Mouse (Mus musculus): ENCODE results near the gene Neo1. TPM values are rescaled to one million over a fixed set of nuclear protein-coding genes. Genes with fewer than 3 reads are reported as not detected.
A peak's percentile ranks its signal among the peaks of the same experiment; 100 is the strongest.
"Not testable (repeated sequence)": the region's sequence is repeated elsewhere in the genome, so short reads cannot be mapped to it uniquely, and the experiment has no call there.

The Neo1 gene
- polyA plus RNA-seq, 1 experiment from 2014 or later: 62.1 TPM

DNA sequence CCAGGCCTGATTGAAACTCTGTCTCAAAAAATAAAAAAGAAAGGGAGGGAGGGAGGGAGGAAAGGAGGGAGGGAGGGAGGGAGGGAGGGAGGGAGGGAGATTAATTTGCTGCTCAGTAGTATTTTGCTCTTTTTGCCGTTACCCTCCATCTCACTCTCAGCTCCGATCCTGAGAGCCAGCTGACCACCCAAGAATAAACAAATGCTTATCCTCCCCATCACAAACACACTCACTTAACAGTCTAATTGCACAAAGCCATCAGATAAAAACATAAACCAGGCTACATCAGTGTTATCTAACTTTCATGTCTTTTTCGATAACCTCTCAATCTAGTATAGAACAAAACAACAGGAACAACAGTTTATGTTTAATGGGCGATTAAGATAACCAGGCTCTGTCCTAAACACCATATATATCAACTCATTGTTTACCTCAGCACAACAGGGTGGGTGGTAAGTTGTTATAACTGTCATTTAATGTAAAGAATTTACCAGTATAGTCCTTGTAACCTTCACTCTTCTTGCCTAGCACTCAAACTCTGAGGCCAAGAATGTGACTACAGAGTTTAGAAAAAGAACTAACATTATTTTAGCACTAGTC lies 11.9 kb downstream of the Neo1 start:
- no peak for ATAC-seq (ENCODE audit: low FRiP score)
- Histone ChIP-seq H3K9ac (no peak overlapping the region), H3K4me2 (replicated peaks) (no peak overlapping the region), H3K9me3 (ENCODE audit: control insufficient read depth, low read length) (0 out of 2 replicates have a peak, but pooled peaks cover 3% of the 10 kb centered on the region), H3K27me3 (ENCODE audit: control insufficient read depth, insufficient read depth, low read length) (no peaks in the 10 kb centered on the region), H3K4me3 (replicated peaks; ENCODE audit: low read length) (no peak overlapping the region), H3K36me3 (replicated peaks; ENCODE audit: control insufficient read depth, insufficient read depth) (no peaks in the 10 kb centered on the region), H3K4me1 (replicated peaks; ENCODE audit: control insufficient read depth, insufficient read depth, low read length) (no peaks in the 10 kb centered on the region), H3K27ac (no peak overlapping the region)
- WGBS: 71% methylated on average over 4 of the region's 4 CpGs
- peak; percentile 16 for DNase-seq (ENCODE audit: low spot score)

DNA sequence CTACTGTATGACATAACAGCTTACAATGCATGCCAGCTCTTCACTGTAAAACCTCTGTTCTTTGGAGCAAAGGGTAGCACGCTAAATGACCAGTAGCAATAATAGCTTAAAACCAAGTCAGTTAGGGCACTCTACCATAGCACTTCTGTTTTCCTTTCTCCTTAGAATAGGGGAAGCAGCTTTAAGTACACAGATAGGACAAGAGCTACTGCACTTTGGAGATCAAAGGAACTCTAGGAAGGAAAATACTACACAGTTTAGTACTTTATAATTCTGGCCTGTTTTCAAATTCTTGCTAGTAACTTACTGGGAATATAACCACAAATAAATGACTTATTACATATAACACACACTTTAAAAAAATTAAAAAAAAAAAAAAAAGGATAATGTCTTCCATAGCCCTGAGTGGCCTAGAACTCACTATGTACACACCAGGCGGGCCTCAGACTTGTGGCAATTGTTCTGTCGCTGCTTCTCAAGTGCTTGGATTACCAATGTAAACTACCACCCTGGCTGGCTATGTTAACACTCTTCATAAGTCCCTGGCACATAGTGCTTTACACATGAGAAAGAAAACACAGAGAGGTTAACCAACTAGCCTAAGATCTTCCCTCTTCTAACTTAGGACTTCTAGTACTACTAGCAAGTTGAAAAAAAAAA lies 20.1 kb downstream of the Neo1 start:
- no peak for ATAC-seq (ENCODE audit: low FRiP score)
- WGBS: 81% methylated on average over 3 of the region's 3 CpGs

DNA sequence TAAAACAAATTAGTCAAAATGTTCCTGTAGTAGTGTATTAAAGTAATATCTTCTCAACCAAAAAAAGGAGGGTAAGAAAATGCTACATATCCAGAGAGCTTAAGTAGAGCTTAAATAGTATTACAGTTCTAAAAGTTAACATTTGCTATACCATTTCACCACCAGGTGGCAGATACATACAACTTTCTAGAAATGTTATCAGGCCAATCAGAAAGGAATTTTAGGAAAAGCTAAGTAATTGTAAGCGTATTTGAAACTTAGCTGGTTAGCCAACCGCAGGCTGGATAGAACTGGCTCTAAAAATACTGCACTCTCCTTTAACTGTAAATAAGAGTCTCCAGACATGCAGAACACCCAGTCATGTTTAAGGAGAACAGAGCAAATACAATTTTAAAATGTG lies 22.9 kb downstream of the Neo1 start:
- no peak overlapping the region for H3K9ac ChIP-seq
- H3K4me3 ChIP-seq (replicated peaks; ENCODE audit: low read length): no peak overlapping the region
- no peaks in the 10 kb centered on the region for H3K36me3 ChIP-seq (replicated peaks; ENCODE audit: control insufficient read depth, insufficient read depth)
- 17% methylated on average over 2 of the region's 2 CpGs for WGBS
- no peak overlapping the region for H3K27ac ChIP-seq
- DNase-seq (ENCODE audit: low spot score): peak; percentile 90
- no peaks in the 10 kb centered on the region for H3K4me1 ChIP-seq (replicated peaks; ENCODE audit: control insufficient read depth, insufficient read depth, low read length)
- no peak for ATAC-seq (ENCODE audit: low FRiP score)
- H3K27me3 ChIP-seq (ENCODE audit: control insufficient read depth, insufficient read depth, low read length): no peaks in the 10 kb centered on the region
- H3K9me3 ChIP-seq (ENCODE audit: control insufficient read depth, low read length): no peaks in the 10 kb centered on the region
- no peak overlapping the region for H3K4me2 ChIP-seq (replicated peaks)

More for the DNA sequence above, 20.1 kb downstream of the Neo1 start:
- H3K4me2 ChIP-seq (replicated peaks): no peak overlapping the region
- H3K9ac ChIP-seq: no peak overlapping the region
- DNase-seq (ENCODE audit: low spot score): no peak
- H3K27ac ChIP-seq: no peak overlapping the region
- no peaks in the 10 kb centered on the region for H3K36me3 ChIP-seq (replicated peaks; ENCODE audit: control insufficient read depth, insufficient read depth)
- H3K9me3 ChIP-seq (ENCODE audit: control insufficient read depth, low read length): no peaks in the 10 kb centered on the region
- no peaks in the 10 kb centered on the region for H3K27me3 ChIP-seq (ENCODE audit: control insufficient read depth, insufficient read depth, low read length)
- H3K4me3 ChIP-seq (replicated peaks; ENCODE audit: low read length): no peak overlapping the region
- no peaks in the 10 kb centered on the region for H3K4me1 ChIP-seq (replicated peaks; ENCODE audit: control insufficient read depth, insufficient read depth, low read length)

DNA sequence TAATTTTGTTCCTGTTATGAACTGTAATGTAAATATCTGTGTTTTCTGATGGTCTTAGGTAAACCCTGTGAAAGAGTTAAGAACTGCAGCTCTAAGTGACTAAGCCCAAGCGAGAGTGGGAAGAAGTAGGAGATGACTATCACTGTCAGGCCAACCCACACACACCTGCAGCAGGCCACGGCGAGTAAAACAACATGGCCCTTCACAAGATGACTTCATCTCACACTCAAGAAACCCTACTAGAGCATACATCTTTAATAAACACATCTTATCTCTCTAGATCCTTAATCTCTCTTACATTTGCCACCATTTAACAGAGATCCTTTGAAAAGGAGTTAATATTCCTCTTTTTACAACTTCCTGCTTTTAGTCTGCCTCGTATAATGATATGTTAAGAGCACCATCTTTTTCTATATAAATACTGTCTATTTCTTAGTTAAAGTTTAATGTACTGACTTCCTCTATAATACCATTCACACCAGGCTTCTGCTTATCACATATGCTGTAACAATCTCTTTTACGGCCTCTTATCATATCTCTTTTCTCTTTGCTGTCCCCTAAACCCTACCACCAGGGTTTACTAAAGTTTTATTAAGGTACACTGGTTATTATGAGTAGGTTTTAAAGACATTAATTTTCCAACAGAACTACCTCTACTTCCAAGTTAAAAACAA lies 46.8 kb downstream of the Neo1 start:
- ATAC-seq (ENCODE audit: low FRiP score): no peak
- Histone ChIP-seq H3K27me3 (ENCODE audit: control insufficient read depth, insufficient read depth, low read length) (no peaks in the 10 kb centered on the region), H3K9ac (no peak overlapping the region), H3K9me3 (ENCODE audit: control insufficient read depth, low read length) (no peaks in the 10 kb centered on the region), H3K36me3 (replicated peaks; ENCODE audit: control insufficient read depth, insufficient read depth) (peaks cover 14% of the 10 kb centered on the region), H3K4me1 (replicated peaks; ENCODE audit: control insufficient read depth, insufficient read depth, low read length) (no peaks in the 10 kb centered on the region), H3K27ac (no peak overlapping the region), H3K4me2 (replicated peaks) (no peak overlapping the region), H3K4me3 (replicated peaks; ENCODE audit: low read length) (no peak overlapping the region)
- DNase-seq (ENCODE audit: low spot score): no peak
- WGBS: 90% methylated on average over 5 of the region's 5 CpGs

DNA sequence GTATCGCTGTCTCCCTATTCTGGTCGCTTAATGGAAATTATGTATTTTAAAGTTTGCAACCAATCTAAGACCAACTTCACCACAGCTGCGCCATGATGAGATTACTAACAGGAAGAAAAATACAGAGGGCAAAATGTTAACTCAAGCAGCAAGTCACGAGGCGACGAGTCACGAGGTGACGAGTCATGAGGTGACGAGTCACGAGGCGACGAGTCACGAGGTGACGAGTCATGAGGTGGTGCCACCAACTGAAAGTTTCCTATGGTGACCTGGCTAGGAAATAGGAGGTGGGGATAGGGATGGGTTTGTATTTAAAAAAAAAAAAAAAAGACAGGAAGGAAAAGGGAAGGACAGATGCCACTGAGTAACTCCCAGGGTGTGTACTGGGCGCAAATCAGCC lies 57.2 kb downstream of the Neo1 start:
- no peak for DNase-seq (ENCODE audit: low spot score)
- no peaks in the 10 kb centered on the region for H3K27me3 ChIP-seq (ENCODE audit: control insufficient read depth, insufficient read depth, low read length)
- WGBS: 93% methylated on average over 15 of the region's 15 CpGs
- no peak overlapping the region for H3K4me2 ChIP-seq (replicated peaks)
- no peak overlapping the region for H3K4me3 ChIP-seq (replicated peaks; ENCODE audit: low read length)
- H3K4me1 ChIP-seq (replicated peaks; ENCODE audit: control insufficient read depth, insufficient read depth, low read length): no peaks in the 10 kb centered on the region
- ATAC-seq (ENCODE audit: low FRiP score): no peak
- no peaks in the 10 kb centered on the region for H3K9me3 ChIP-seq (ENCODE audit: control insufficient read depth, low read length)
- H3K36me3 ChIP-seq (replicated peaks; ENCODE audit: control insufficient read depth, insufficient read depth): peaks cover 31% of the 10 kb centered on the region
- no peak overlapping the region for H3K27ac ChIP-seq
- H3K9ac ChIP-seq: no peak overlapping the region

DNA sequence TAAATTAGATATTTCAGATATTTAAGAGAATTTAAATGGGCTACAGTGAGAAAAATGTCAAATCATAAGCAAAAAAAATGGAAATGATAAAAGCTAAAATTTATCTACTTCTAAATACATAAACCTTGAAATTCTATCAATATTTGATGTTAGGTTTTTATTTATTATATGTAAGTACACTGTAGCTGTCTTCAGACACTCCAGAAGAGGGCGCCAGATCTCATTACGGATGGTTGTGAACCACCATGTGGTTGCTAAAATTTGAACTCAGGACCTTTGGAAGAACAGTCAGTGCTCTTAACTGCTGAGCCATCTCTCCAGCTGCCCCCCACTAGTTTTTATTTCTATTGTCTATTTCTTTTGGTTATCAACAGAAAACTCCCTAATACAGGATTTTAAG lies 65.1 kb downstream of the Neo1 start:
- not testable (repeated sequence) for H3K27me3 ChIP-seq (ENCODE audit: control insufficient read depth, insufficient read depth, low read length); H3K36me3 ChIP-seq (replicated peaks; ENCODE audit: control insufficient read depth, insufficient read depth); H3K9me3 ChIP-seq (ENCODE audit: control insufficient read depth, low read length); H3K9ac ChIP-seq; H3K4me2 ChIP-seq (replicated peaks); H3K4me3 ChIP-seq (replicated peaks; ENCODE audit: low read length); H3K4me1 ChIP-seq (replicated peaks; ENCODE audit: control insufficient read depth, insufficient read depth, low read length); H3K27ac ChIP-seq; ATAC-seq (ENCODE audit: low FRiP score); DNase-seq (ENCODE audit: low spot score)
- 84% methylated on average over 2 of the region's 2 CpGs for WGBS

DNA sequence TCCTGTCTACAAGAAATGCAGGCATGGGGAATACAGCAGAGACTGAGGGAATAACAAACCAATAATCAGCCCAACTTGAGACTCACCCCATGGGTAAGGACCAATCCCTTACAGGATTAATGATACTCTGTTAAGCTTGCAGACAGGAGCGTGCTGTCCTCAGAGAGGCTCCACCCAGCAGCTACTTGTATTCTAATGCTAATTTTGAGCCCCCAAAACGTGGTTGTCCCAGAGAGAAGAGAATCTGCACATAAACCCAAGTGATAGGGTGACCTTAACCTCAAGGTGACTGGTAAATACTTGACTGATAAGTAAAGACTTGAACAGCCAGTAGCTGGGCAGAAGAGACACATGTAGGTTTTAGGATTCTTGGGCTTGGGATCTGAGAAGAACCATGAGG lies 68.9 kb downstream of the Neo1 start:
- no peak for DNase-seq (ENCODE audit: low spot score)
- no peaks in the 10 kb centered on the region for H3K27me3 ChIP-seq (ENCODE audit: control insufficient read depth, insufficient read depth, low read length)
- H3K4me1 ChIP-seq (replicated peaks; ENCODE audit: control insufficient read depth, insufficient read depth, low read length): no peaks in the 10 kb centered on the region
- H3K9ac ChIP-seq: no peak overlapping the region
- H3K4me3 ChIP-seq (replicated peaks; ENCODE audit: low read length): no peak overlapping the region
- H3K4me2 ChIP-seq (replicated peaks): no peak overlapping the region
- H3K9me3 ChIP-seq (ENCODE audit: control insufficient read depth, low read length): no peaks in the 10 kb centered on the region
- H3K36me3 ChIP-seq (replicated peaks; ENCODE audit: control insufficient read depth, insufficient read depth): peaks cover 7% of the 10 kb centered on the region; the same call in 1 of the 2 replicates
- ATAC-seq (ENCODE audit: low FRiP score): no peak
- H3K27ac ChIP-seq: no peak overlapping the region
- WGBS: 43% methylated on average over 2 of the region's 2 CpGs

DNA sequence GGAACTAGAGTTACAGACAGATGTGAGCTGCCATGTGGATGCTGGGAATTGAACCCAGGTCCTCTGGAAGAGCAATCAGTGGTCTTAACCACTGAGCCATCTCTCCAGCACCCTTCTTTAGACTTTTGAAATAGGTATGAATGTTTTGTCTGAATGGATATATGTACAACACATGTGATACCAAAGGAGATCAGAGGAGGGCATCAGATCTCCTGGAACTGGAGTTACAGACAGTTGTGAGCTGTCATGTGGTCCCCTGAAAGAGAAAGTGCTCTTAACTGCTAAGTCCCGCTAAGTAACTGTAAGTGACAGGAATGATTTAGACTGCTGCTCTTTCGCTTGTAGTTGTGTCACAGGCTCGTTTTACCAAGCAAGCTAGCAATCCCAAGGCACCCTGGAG lies 80.7 kb downstream of the Neo1 start:
- ATAC-seq (ENCODE audit: low FRiP score) (no peak), DNase-seq (ENCODE audit: low spot score) (no peak)

DNA sequence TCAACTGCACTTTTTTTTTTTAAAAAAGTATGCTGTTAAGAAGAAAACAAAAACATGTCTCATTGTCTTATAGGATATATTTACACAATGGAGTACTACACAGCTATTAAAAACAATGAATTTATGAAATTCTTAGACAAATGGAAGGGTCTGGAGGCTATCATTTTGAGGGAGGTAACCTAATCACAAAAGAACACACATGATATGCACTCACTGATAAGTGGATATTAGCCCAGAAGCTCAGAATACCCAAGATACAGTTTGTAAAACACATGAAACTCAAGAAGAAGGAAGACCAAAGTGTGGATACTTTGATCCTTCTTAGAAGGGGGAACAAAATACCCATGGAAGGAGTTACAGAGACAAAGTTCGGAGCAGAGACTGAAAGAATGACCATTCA lies 90.3 kb downstream of the Neo1 start:
- WGBS: 94% methylated on average over 1 of the region's 1 CpGs
- H3K4me1 ChIP-seq (replicated peaks; ENCODE audit: control insufficient read depth, insufficient read depth, low read length); DNase-seq (ENCODE audit: low spot score); H3K9me3 ChIP-seq (ENCODE audit: control insufficient read depth, low read length); H3K27ac ChIP-seq; H3K4me2 ChIP-seq (replicated peaks); H3K4me3 ChIP-seq (replicated peaks; ENCODE audit: low read length); H3K27me3 ChIP-seq (ENCODE audit: control insufficient read depth, insufficient read depth, low read length); H3K9ac ChIP-seq; ATAC-seq (ENCODE audit: low FRiP score); H3K36me3 ChIP-seq (replicated peaks; ENCODE audit: control insufficient read depth, insufficient read depth): not testable (repeated sequence)

More for the DNA sequence above, 80.7 kb downstream of the Neo1 start:
- Histone ChIP-seq H3K27ac (no peak overlapping the region), H3K27me3 (ENCODE audit: control insufficient read depth, insufficient read depth, low read length) (no peaks in the 10 kb centered on the region), H3K4me2 (replicated peaks) (no peak overlapping the region), H3K9ac (no peak overlapping the region), H3K9me3 (ENCODE audit: control insufficient read depth, low read length) (no peaks in the 10 kb centered on the region), H3K36me3 (replicated peaks; ENCODE audit: control insufficient read depth, insufficient read depth) (peaks cover 19% of the 10 kb centered on the region), H3K4me3 (replicated peaks; ENCODE audit: low read length) (no peak overlapping the region), H3K4me1 (replicated peaks; ENCODE audit: control insufficient read depth, insufficient read depth, low read length) (no peaks in the 10 kb centered on the region)
- WGBS: 78% methylated on average over 3 of the region's 3 CpGs
